Mouse (Mus musculus) G1E (cell line): ENCODE data around the gene Popdc2.

Experiments
- CTCF ChIP-seq: IDR thresholded peaks from 2 replicates; pipeline ENCODE4 v1.5.1; 2012; ENCODE audit warnings: low read depth, low read length, inconsistent platforms, mixed read lengths
- GATA1 ChIP-seq: IDR thresholded peaks from 2 replicates; pipeline ENCODE4 v1.6.1; 2012; ENCODE audit warnings: borderline replicate concordance, low read length, inconsistent platforms, mixed read lengths
- GATA2 ChIP-seq: IDR thresholded peaks from 2 replicates; pipeline ENCODE4 v1.6.1; 2012; ENCODE audit warnings: low read depth, low read length, inconsistent platforms, borderline replicate concordance
- POLR2AphosphoS5 ChIP-seq: IDR thresholded peaks from 2 replicates; pipeline ENCODE4 v1.6.1; 2012; ENCODE audit warnings: low read depth, low read length, inconsistent platforms; ENCODE audit not compliant: insufficient replicate concordance
- TAL1 ChIP-seq: conservative IDR thresholded peaks from 2 replicates; pipeline ENCODE4 v1.6.1; 2012; ENCODE audit warnings: low read depth, low read length, inconsistent platforms, mixed read lengths

DNA sequence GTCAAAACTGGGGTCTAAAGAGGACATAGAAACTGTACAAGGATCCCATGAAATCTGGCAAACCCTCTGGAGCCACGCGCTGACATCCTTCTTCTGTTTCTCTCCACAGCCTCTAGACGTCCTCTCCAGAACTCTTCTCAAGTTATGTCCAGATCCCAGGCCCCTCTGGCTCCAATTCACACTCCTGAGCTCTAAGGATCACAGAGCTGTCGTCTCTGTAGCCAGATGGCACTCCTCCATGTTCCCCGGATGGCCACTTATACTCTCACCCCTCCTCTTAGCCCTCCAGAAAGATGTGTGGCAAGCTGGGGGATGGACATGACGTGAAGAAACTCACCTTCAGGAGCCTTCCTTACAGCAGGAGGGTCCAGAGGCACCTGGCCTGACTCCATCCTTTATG, 15.5 kb downstream of the Popdc2 start:
- TF ChIP-seq GATA1 (no peak), CTCF (no peak), TAL1 (no peak), POLR2AphosphoS5 (no peak), GATA2 (no peak)
